Mouse (Mus musculus) ES-E14 (cell line): ENCODE measurements around the gene Rnf187.

ENCODE experiments used
- CHD2 ChIP-seq: IDR thresholded peaks from 2 replicates; pipeline ENCODE4 v1.6.1; 2014; ENCODE audit warnings: mild to moderate bottlenecking, low read depth, low read length, inconsistent platforms
- ZNF384 ChIP-seq: IDR thresholded peaks from 2 replicates; pipeline ENCODE4 v1.6.1; 2012; ENCODE audit warnings: low read depth, low read length, inconsistent platforms

- TF ChIP-seq CHD2, result no peak
- TF ChIP-seq ZNF384, result no peak
Observed at GRCm38 (mm10) chr11:58982471-58983097, 43.9 kb upstream of the Rnf187 start.
